Mouse (Mus musculus) natural killer cell, adult 2 months (primary cell): ENCODE results near the gene Tmem151b.

ENCODE experiments used
- DNase-seq, 2 experiments: peaks; one replicate each; pipeline ENCODE4 v3.0.0; 2022; ENCODE audit warnings: low spot score in 2 of 2

Gene Tmem151b

GRCm38 (mm10) chr17:45545278-45545961 is 4.1 kb downstream of the Tmem151b start:
- DNase-seq = peak in 1 of 2 experiments; percentile 35

DNA sequence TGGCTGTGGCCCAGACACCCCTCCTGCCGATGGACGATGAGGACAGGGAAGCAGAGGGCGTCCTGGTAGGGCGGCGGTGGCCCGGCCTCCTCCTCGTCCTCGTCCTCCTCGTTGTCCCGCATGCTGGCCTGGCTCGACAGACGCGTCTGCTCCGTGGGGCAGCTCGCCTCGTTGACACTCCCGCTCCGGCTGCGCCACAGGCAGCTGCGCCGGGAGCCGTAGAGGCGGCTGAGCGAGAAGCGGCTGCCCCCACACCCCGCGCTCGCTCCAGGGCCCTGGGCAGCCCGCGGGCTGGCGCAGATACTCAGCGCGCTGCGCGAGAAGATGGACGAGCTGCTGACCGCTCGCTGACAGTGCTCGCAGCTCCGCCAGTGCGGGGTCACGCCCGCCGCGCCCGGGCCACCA is 4.6 kb downstream of the Tmem151b start:
- no peak for DNase-seq

GRCm38 (mm10) chr17:45544001-45544872 is 5.2 kb downstream of the Tmem151b start:
- peak; percentile 38 to 60 for DNase-seq

- no peak for DNase-seq
Measured at GRCm38 (mm10) chr17:45543115-45543514, 6.4 kb downstream of the Tmem151b start.

- no peak for DNase-seq
Measured at GRCm38 (mm10) chr17:45542705-45543104, 6.8 kb downstream of the Tmem151b start.

DNA sequence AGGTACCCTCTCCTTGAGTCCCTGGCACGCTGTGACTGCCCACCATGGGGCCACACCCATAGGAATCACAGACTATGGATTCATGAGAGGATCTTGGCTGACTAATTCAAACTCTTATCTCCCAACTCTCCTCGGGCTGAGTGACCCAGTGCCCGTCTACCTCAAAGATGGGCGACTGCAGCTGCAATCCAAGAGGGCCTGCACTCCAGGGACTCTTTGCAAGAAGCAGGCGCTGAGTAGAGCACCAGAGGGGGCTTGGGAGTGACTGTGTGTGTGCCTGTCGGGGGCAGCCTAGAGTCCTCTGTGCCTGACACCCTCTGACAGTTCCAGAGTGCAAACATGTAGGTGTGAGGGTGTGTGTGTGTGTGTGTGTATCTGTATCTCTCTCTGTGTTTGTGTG is 7.3 kb downstream of the Tmem151b start:
- DNase-seq = no peak

DNA sequence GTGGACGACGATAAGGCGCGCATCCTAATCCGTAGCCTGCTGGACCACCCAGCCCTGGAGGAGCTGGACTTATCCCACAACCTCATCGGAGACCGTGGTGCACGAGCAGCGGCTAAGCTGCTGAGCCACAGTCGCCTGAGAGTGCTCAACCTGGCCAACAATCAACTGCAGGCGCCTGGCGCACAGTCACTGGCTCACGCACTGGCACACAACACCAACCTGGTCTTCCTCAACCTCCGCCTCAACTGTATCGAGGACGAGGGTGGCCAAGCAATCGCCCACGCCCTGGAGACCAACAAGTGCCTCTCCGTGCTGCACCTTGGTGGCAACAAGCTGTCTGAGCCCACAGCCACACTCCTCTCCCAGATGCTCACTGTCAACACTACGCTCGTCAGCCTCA is 9.8 kb downstream of the Tmem151b start:
- no peak for DNase-seq

DNA sequence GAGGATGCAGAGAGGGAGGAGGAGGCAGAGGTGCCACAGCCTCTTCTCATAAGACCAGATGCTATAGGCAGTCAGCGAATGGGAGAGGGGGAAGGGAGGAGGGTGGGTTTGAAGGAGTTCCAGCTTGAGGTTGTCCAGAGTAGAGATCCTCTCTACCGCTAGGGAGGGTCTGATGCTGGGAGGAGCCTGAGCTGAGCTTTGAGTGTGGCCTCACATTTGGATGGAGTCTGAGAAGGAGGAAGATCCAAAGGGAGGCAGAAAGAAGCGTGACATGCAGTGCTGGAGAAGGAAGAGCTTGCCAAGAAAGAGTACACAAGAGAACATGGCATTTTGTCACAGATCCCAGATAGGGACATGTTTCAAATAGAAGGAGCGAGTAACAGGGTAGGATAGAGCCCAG is 11.1 kb downstream of the Tmem151b start:
- no peak for DNase-seq

- no peak for DNase-seq
Measured at GRCm38 (mm10) chr17:45536264-45536663, 13.2 kb downstream of the Tmem151b start.

- DNase-seq = no peak
Measured at GRCm38 (mm10) chr17:45532896-45533295, 16.6 kb downstream of the Tmem151b start.

GRCm38 (mm10) chr17:45530346-45530782 is 19.1 kb downstream of the Tmem151b start:
- DNase-seq = no peak

DNA sequence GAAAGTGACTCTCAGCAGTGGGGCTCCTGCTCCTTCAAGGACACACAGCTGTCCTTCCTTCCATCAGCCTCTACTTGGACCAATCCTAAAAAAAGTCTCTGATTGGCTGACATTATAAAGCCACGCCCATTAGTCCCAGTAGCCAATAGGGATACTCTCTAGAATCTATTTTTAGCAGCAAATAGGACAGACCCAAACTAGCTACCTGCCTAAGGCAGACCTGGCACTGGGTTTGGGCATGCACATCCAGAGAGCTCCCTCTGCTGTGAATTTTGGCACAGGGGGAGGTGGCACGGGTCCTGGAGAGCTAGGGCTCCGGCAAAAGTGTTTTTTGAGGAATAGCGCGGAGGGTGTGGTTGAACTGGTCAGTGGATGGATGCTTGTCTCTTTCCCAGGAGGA is 22.9 kb downstream of the Tmem151b start:
- no peak for DNase-seq

DNA sequence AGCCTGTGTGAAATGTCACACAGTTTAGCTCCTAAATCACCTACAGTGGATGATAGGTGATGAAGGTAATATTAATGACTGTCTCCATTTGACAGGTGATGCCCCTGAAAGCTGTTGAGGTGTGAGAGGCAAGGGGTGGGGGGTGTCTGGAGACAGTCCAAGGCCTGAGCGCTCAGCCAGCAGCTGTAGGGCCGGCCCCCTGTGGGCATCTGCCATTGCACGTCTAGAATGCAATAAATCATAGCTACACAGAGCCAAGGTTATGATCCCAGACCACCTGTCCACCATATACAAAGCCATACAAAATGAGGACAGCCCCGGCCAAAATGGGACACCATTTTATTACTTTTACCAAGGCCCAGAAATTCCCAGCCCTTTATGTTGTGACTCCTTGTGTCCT is 24.5 kb downstream of the Tmem151b start:
- no peak for DNase-seq

- no peak for DNase-seq
Measured at GRCm38 (mm10) chr17:45523263-45523662, 26.2 kb downstream of the Tmem151b start, which contains the start of gene Tcte1. Tcte1 (plus strand) TSS chr17:45523434.

GRCm38 (mm10) chr17:45520136-45520535 is 29.3 kb downstream of the Tmem151b start:
- no peak for DNase-seq

DNA sequence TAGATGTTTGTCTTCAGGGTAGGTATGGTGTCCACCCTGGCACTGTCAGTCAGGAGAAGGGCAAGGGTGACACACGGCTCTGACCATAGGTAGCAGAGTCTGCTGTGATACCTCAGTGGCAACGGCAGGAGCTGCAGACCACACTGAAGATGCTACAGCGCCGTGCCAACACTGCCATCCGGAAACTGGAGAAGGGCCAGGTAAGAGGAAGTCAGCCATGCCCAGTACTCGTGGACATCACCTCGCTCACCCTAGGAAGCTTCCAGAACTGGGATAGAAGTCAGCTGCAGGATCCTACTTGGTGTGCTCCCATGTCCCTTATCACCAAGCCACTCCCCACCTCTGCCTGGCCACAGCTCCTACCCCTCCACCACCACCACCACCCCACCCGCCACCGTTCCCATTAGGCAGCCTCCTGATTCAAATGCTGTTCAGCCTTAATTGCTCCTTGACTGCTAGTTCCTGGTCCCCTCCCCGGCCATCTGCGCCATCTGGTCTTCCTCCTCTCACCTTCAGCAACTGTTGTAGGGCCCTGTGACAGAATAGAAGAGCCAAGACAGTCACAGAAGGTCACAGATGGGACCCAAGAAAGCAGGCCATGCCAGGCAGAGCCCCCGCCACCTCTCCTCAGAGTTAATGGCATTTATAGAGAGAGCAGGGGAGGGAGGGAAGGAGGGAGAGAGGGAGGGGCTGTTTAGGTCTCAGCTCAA is 30.6 kb downstream of the Tmem151b start:
- DNase-seq = no peak

DNA sequence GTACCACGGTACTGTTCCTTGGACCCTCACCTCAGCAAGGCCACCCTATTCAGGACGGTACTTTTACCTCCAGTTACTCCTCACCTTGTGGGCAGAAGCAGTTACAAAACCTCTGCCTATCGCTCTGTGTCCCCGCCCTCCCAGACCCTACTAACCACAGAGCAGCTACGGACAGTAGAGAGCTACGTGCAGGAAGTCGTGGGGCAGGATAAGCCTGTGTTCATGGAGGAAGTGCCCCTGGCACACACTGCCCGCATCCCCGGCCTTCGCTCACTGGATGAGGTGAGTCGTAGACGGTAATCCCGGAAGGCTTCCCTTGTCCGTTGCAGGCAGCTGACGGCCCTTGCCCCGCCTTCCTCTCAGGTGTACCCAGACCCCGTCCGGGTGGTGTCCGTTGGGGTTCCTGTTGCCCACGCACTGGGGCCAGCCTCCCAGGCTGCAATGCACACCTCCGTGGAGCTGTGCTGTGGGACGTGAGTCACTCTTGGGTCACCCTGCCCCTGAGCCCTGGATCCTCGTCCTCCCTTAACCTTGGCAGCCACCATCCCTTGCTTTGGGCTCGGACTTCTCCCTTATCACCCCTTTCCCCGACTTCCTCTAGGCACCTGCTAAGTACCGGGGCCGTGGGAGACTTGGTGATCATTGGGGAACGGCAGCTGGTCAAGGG is 31.8 kb downstream of the Tmem151b start:
- DNase-seq = no peak

- no peak for DNase-seq
Measured at GRCm38 (mm10) chr17:45517135-45517534, 32.3 kb downstream of the Tmem151b start.

- DNase-seq = peak; percentile 56 to 73
Measured at GRCm38 (mm10) chr17:45516488-45516887, 33.0 kb downstream of the Tmem151b start.

GRCm38 (mm10) chr17:45515806-45516205 is 33.7 kb downstream of the Tmem151b start:
- no peak for DNase-seq

DNA sequence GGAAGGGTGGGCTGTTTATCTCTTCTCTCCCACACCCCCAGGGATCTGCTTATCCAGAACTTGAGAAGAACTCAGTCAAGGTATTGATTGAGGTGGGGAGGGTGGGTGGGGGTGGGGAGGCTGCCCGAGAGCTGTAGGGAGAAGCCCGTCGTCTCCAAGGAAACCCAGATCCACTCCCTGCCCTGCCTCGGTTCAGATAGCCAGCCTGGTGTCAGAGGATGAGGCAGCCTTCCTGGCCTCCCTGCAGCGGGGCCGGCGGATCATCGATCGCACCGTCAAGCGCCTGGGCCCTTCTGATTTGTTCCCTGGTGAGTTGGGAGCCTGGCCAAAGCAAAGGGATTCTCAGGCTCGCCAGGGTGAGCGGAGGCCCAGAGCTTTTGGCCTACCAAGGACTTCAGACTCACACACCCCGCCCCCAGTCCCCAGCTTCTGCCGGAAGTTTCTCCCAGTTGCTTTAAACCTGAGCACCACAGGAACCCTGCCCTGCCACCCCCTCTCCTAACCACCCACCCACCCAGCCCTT is 34.2 kb downstream of the Tmem151b start:
- no peak for DNase-seq
